Mouse (Mus musculus): ENCODE measurements around the gene Xrcc6.
A peak's percentile ranks its signal among the peaks of the same experiment; 100 is the strongest.
"Not testable (repeated sequence)": the region's sequence is repeated elsewhere in the genome, so short reads cannot be mapped to it uniquely, and the experiment has no call there.

Gene Xrcc6

DNA sequence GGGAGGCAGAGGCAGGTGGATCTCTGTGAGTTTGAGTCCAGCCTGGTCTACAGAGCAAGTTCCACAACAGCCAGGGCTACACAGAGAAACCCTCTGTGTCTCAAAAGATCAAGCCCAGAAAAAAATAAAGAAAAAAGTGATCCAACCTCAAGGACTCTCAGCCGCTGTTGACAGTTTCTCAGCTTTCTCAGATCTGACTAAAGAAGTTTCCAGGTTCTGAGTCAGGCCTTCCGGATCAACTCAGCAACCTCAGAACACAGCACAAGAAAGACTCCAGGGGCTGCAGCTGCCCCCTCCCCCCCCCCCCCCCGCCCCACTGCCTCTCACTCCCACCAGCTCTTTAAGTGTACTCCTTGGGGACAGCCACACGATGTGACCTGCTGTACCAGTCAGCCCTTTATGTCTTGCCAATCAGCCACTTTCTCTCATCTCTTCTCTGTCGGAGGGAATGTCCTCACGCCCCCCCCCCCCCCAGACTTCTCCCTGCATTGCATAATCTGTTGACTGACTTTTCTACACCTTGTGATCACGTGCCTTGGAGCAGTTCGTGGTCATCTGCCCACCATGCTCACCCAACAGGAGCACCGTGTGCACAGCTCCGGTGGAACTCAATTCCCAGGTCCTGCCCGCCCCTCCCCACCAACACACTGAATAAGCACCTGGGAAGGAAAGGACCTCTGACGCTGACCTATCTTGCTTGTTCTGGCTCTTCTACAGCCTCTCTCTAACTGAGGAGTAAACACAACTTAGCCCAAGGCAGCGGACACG, 21.4 kb upstream of the Xrcc6 start:
- DNase-seq, result no peak

DNA sequence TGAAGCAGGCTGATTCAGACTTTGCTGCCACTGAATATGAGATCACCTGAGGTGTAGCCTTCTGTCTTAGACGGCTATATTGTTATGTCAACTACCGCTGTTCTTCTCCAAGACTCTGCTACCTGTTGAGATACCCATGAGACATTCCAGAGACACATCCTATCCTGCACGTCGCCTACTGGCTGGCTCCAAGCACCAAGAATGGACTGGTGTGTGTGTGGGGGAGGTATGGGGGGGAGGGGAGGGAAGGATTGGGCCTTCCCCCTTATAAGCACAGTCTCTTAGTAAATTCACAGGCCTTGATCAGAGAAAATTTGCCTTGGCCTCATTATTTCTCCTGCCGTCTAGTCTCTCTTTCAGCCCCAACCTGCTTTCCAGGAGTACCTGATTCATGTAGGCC, 19.8 kb upstream of the Xrcc6 start:
- no peak for DNase-seq

DNA sequence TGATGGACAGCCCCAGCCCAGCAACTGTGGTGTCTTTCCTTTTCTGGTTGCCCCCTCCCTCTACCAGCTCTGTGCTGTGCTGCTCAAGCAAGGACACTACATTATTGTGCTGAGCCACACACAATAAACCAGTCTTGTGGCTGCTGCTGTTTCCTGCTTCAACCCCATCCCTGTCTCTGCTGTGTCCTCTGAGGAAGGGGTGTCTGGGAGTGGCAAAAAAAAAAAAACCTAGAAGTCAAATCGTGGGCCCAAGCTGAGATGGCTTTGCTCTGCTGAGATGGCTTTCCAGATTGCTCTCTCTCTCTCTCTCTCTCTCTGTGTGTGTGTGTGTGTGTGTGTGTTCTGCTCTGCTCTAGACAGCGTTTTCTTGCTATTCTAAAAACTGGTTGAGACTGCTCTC, 19.2 kb upstream of the Xrcc6 start:
- DNase-seq, result no peak

DNA sequence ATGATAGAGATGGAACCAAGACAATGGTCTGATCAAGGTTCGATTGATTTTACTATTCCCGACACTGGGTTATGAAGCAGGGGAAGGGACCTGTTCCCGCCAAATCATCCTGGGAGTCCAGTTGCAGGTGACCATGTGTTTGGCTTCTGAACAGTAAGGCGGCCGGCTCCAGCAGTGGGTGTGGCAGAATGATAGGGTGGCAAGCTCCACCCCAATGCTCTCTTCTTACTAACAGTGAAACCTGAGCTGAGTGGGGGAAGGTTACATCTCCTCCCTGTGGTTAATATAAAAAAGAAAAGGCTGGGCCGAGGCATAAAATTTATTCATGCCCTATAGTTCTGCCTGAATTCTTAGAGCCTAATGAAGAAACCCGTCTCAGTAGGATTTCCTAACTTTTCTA, 18.5 kb upstream of the Xrcc6 start:
- DNase-seq, result peak; percentile 76

DNA sequence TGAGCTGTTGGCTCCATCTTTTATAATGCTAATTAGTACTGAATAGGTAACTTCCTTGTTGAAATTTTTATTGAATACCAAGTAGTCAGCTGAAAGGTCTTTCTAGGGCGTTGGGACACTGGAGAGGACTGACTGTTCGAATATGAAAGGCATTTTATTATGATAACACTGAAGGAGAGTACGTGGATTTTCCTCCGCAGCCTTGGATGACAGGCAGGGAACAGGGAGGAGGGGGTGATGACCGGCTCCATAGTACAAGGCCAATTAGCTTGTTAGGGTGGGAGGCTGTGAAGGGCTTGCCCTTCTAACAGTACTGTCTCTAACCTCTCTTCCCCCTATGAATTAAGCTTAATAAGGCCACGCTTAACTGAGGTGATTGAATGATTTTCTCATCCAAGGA, 18.0 kb upstream of the Xrcc6 start:
- not testable (repeated sequence) for DNase-seq

DNA sequence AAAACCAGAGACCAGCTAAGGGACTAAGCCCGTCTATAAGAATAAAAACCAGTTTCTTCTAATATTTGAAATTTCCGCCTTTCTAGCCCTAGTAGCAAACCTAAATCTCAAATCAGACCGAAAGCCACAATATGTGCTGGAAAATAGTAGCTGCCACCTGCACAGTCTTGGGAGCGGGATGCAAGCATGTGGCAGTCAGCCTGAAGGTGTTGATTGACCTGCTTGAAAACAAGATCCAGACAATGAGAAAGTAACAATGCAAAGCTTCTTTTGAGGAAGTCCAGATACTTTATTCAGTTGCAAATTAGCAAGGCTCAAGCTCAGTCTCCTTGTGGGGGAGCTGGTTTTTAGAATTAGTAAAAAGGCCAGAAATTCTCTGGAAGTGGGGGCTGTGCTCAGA, 17.1 kb upstream of the Xrcc6 start:
- not testable (repeated sequence) for DNase-seq

DNA sequence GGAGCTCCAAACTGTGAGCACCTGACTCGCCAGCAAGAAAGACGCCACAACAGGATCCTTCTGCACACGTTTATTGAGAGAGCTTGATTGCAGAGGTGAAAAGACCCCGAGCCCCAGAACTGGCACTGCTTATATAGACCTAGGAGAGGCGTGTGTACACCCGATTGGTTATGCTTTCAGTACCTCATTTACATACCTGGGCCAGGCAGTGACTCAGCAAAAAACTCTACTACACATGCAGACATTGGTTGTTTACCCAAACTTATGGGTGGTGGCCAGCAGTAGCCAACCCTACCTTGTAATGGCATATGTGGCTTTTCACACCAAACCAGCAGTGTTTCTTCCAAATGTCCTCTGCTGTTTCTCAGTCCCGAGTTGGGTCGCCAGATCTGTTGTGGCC, 12.5 kb upstream of the Xrcc6 start:
- DNase-seq, result not testable (repeated sequence)

DNA sequence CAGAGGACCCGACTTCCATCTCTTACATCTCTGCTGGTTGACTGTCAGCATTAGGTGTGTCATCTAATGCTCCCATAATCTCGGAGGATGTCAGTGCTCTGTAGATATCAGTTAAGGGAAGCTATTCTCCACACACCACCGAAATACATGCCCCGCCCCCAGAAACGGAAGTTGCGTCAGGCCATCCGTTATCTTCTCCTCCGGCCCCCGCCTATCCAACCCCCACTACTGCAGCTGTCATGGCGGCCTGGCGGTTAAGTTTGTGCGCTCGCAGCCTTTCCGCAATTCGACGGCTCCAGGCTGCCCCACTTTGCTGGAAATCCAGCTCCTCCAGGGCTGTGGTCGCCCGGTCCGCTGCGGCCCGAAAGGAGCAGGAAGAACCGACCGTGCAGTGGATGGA, 7.3 kb upstream of the Xrcc6 start, which contains the start of gene 1700029P11Rik:
1700029P11Rik (plus strand) TSS at position 220 of the 400 bp plus-strand sequence.
- no peak for DNase-seq

DNA sequence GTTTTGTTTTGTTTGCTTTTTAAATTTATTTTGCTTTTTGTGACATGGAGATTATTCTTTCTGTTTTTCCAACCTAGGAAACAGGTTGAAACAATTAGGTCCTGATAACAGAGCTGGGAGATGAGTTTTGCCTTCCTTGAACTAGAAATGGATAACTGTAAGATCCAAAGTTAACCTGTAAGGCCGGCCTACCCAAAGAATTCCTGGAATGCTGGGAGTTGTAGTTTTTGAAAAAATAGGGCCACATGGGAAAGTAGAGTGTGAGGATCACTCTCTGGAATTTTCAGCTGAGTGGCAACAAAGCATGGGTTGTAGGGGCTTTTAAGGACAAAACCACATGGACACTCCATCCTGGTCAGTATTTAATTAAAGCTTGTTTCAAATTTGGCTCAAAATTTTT, 5.5 kb upstream of the Xrcc6 start:
- no peak for DNase-seq

DNA sequence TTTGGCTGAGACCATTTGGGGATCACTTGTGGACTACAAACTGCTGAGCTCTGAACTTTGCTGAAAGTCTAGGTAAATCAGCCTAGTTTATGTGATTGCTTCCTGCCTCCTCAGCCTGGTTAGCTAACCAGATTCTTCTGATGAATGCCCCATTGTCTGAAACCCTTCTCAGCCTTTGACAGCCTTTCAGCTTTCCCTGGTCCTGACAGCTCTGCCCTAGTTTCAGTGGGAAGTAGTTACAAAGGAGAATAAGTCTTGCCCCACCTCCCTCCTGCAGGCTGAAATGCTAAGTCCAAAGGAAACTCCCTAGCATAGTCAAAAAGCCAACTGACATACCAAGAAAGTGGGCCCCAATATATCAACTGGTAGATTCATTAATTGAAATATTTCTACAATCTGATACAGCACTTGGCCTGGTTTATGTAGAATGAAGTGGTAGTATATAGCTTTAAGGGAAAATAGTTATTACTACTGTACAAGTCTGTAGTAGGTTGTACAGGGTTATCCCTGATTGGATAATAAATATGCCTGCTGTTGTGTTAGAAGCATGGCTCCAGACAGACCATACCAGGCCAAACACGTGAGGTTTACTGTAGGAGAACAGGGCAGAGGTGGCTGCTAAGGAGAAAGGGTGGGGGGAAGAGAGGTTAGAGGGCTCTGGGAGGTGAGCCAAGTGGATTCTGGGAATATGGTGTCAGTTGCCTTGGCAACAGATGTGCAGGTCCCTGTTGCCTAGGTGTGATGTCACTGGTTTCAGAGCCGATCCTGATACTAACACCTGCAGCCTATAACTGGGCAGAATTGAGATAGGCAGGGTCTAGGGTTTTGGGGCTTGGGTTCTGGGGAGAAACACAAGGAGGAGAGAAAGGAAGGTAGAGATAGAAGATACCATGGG, 2.1 kb upstream of the Xrcc6 start:
- DNase-seq, result no peak

DNA sequence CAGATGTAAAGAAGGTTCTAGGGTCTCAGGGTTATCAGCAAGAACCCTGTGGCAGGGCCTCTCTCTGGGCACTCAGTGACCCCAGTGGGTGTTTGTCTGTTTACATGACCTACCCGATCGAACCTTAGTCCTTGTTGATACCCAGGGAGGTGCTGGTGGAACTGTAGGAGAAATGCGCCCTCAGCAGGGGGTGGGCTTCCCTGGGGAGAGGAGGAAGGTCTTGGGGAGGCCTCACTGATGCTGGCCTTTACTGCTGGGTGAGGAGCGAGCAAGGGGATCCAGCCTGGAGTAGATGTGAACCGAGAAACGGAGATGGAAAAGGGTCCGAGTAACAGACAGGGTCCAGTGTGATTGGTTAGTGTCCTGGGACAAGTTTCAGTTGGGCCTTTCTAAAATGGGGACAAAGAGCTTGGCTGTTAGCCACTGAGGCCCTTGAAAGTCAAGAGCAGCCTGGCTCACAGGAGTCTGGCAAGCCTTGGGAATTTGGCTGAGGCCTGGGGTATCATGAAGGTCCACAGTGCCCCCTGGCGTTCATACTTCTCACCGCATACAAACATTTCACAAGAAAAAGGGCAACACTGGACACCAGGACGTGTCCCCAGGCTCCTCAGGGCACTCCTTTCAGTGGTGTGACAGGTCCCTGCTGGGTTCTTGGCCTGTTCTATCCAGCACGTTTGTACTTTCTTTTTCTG, 1.9 kb downstream of the Xrcc6 start:
- DNase-seq, result peak; percentile 88

DNA sequence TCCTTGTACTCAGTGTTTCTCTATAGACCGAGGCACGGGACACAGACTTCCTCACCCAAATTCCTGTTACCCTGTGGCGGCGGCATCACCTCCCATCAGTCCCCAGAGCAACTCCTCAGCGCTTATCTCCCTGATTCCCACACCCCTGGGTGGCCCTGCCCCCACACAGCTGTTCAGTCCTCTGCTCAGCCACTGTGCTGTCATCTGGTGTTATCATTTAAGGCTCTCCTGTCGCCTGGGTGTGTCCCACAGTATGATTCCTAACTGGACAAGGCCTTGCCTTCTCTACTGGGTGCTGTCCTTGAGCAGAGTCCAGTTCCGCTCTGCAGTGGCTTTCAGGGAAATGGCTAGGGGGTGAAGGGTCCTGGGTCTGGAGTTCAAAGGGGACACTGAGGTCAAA, 2.9 kb downstream of the Xrcc6 start:
- peak; percentile 90 for DNase-seq

DNA sequence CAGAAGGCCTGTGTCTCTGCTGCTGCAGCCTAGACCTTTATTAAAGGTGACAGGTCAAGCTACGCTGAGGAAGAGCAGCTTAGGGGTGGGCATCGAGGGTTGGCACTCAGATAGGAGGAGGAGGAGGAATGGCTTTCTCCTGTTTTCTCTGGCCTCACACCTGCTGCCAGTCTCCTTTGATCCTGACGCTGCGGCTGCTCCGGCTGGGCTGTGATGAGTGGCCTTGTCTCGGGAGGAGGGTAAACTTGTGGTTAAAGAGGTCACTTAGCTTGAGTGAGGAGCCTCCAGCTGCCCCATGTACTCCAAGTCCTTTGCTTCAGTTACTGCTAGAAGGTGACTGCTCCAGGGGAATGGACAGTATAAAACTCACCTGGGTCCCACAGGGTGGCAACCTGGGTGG, 6.4 kb downstream of the Xrcc6 start:
- no peak for DNase-seq

DNA sequence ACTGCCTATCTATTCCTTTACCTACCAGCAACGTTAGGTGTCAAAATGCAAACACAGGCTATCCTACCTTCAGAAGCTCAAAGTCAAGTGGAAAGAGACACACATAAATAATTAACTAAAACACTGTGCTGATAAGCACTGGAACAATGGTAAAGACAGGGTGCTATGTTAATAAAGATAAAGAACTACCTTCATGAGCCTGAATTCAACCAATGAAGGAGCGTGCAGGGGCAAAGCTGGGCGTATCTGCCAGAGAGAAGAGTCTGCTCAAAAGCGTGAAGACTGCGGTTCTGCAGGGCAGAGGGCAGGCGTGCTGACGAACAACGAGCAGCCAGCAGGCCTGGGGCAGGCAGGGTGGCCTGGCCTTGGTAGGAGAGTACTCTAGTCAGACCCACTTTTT, 16.6 kb downstream of the Xrcc6 start:
- DNase-seq, result peak; percentile 30

DNA sequence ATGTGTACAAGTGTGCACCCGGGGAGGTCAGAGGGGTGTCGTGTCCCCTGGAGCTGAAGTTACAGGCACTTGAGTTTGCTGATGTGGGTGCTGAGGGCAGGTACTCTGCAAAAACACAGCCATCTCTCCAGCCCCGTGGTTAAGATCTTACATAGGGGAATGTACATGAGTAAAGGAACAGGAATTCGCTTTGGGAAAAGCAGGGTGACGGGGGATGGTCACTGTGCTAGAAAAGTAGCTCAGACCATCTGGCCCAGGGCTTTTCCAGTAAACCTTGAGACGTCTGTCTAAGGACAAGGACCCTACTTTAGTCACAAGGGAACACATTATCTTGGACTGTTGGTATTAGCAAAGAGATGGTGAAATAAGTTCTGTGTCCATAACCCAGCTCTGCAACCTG, 24.3 kb downstream of the Xrcc6 start:
- DNase-seq, result no peak

DNA sequence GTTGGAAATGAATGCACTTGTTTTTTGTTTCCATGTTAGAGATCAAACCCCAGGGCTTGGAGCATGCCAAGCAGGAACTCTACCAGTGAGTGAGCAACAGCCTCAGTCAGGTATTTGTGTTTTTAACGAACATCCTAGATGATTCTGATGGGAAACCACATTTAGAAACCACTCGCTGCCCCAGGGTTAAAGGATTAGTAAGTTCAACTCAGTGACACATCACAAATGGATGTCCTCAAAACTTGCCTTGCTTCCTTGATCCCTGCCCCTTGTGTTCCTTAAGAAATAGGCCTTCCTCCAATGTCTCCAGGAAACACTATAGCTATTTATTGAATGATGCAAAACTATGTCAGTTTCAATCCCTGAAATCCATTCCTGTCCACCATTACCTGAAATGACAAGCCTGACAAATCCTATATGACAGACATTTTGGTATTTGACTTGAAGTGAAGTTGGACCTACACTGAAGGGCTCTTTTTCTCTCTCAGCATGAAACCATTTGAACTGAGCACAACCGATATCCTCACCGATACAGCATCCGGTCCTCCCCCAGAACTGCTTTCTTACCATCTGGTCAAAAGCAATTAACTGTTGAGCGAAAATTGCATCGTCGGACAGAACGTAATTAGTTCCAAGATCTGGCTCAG, 27.2 kb downstream of the Xrcc6 start:
- no peak for DNase-seq

DNA sequence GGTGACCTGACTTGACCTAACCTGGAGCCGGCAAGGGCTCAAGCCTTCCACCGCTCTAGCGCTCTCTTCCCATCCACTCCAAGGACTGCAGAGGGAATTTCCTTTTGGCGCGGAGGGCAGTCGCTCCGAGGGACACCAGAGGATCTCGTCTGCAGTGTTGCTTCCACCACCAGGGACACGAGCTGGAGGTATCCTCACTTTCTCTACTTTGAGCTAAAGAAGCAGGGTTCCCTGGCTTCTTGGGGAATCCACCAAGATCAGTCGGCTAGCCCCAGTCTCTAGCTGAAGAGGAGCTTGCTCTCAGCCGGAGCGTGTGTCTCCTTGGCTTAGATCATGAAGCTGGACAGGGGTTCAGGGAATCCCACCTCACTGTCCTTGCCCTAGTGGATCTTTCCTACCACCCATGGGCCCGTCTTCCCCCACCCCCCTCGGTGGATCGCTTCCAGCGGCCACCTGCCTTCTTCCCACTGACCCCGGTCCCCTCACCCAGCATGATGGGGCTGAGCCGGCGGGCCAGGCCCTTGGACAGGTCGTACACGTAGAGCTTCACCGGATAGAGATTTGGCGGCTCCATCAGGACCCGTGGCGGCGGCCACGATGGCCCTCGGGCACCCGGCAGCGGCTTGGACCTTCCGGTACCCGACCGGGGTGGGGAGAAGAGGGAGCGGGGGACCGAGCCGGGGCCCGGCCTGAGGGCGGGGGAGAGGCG, 27.9 kb downstream of the Xrcc6 start:
- peak; percentile 16 for DNase-seq

DNA sequence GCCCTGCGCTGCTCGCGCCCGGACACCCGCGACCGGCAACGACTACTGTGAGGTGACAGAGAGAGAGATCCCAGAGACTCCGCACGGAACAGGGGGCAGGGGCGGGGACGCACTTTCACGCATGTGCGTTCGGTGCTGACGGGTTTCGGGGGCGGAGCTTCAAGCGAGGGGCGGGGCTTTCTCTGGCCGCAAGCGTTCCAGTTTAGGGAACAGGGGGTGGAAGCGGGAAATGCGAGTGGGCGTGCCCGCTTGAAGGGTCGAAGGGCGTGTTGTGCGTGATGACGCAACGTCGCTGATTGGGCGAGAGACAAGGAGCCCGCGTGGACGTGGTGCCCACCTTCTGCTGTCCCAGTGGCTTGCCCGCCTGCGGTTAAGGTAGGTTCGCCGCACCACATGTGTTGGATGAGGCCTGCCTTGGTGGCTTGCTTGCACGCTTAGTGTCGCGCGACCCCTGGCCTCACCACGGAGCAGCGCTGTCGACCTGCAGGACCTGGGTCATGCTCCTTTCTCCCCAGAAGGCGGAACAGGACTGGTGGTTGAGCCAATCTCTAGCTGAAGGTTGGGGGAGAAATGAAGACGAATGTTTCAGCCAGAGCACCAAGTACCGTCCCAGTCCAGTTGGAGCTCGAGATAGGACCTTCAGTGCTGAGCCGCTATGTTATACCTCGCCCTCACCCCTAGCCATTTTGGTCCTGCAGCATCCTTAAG, 28.6 kb downstream of the Xrcc6 start:
- DNase-seq, result peak; percentile 100

DNA sequence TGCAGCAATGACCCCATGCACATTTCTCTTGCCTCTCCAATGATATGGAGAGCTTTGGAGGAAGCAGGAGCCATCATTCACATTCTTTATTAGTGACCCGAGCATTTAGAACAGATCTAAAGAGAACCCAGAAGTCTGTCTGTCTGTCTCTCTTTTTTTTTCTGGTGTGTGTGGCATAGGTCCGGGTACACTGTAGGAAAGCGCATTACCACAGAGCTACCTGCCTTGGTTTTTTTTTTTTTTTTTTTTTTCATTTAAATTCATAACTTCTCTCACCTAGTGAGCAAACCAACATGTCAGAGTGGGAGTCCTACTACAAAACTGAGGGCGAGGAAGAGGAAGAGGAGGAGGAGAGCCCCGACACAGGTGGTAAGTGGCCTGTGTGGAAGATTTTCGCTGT, 29.2 kb downstream of the Xrcc6 start:
- DNase-seq, result no peak

DNA sequence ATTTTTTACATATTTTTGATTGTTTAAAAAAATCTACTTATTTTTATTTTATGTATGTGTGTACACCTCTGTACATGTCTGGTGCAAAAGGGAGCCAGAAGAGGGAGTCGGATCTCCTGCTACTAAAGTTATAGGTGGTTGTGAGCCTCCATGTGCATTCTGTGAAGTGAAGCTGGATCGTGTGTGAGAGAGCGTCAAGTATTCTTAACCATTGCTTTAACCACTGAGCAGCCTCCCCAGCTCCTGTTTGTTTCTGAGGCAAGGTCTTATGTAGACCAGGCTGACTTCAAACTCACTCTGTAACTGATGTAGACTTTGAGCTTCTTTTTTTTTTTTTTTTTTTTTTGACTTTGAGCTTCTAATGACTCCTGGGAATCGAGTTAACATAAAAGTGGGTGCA, 29.8 kb downstream of the Xrcc6 start:
- no peak for DNase-seq

DNA sequence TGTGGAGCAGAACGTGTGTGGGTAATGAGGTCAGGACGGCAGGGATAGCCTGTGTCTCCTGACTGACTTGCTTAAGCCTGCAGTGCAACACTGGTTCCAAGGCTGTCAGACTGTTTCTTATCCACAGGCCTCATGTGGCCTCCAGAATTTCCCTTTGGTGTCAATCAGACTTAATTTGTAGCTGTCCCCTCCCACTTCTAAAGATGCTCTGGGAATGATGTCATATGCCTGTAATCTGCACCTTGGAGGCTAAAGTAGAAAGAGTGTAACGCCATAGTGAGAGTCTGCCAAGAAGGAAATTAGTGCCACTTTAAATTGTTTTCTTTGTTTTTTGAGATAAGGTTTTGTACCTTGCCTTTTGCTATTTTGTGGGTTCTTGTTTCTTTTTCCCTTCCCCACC, 31.7 kb downstream of the Xrcc6 start:
- no peak for DNase-seq

Measured in liver (tissue).